Mouse (Mus musculus): Measurements from ENCODE around the gene Diablo.

Diablo gene

GRCm38 (mm10) chr5:123501973-123502372 lies 22.0 kb downstream of the Diablo start:
- DNase-seq (ENCODE audit: low spot score): no peak

- DNase-seq (ENCODE audit: low spot score): peak; percentile 33
Measured at GRCm38 (mm10) chr5:123499717-123500116, 24.3 kb downstream of the Diablo start.

GRCm38 (mm10) chr5:123489935-123490334 lies 34.0 kb downstream of the Diablo start:
- peak; percentile 34 for DNase-seq (ENCODE audit: low spot score)

DNA sequence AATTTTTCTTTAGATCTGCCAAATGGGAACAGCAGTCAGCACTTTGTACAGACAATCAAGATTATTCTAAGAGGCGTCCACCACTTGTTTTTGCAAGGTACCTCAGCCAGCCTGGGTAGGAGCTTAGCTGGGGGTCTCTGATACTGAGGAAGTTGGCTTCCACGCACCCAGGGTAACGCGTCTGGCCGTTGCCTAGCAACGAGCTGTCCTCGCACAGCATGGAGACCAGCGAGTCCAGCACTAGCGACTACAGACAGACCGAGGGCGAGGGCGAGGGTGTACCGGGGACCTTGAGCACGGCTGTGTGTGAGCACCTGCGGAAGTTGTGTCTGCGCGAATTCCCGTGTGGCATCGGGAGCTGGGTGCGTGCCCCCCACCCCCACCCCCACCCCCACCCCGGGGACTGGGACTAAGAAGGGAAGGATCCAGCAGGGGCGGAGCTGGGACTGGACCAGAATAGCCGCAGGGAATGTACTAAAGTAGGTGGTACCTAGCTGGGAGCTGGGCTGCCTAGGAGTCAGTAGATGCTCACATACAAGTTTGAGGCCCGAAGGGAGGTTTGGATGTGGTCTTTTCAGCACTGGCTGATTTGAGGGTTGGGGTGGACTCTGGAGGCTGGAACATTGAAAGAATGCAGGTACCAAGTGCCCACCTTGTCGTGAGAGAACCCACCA lies 34.7 kb downstream of the Diablo start, which contains the start of the genes Lrrc43 and Il31:
Lrrc43 (plus strand) TSS at position 194 of the 674 bp plus-strand sequence.
Il31 (minus strand) TSS at position 378 of the 674 bp plus-strand sequence.
- peak; percentile 72 for DNase-seq (ENCODE audit: low spot score)

GRCm38 (mm10) chr5:123487659-123488395 lies 36.1 kb downstream of the Diablo start:
- no peak for DNase-seq (ENCODE audit: low spot score)

DNA sequence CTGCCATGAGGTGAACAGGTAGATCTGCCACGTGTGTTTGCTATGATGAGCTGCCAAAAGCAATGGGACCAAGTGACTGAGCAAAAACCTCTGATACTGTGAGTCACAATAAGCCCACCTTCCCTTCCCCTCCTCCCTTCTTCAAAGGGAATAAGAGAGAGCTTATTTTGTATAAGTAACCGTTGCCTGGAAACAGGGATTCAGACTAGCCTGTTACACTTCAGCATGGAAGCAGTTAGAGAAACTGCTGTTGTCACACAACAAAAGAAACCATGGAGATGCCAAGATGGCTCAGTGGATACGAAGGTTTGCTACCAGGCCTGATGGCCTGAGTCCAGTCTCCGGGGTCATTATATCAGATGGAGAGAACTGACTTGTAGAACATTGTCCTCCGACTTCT lies 50.2 kb downstream of the Diablo start:
- DNase-seq (ENCODE audit: low spot score): no peak

- DNase-seq (ENCODE audit: low spot score): peak; percentile 22
Measured at GRCm38 (mm10) chr5:123470784-123471400, 53.1 kb downstream of the Diablo start.

DNA sequence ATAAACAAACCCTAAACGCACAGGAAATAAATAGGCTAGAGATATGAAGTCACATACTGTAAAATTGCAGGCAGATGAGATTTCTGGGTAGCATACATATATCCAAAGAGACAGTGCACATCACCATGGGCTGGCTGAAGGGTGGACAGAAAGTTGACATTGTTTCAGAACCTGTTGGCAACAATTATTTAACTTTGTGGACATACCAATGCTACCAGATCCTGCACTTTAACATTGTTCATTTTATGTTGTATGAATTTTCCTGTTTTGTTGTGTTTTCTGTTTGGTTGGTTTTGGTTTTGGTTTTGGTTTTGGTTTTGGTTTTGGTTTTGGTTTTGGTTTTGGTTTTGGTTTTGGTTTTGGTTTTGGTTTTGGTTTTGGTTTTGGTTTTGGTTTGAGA lies 59.3 kb downstream of the Diablo start:
- DNase-seq (ENCODE audit: low spot score): no peak

- no peak for DNase-seq (ENCODE audit: low spot score)
Measured at GRCm38 (mm10) chr5:123461420-123461819, 62.6 kb downstream of the Diablo start.
